Mouse (Mus musculus) liver, embryonic 16.5 days (tissue): ENCODE data around the gene Hsdl2. TPM values are rescaled to one million over a fixed set of nuclear protein-coding genes. Genes with fewer than 3 reads are reported as not detected.

ENCODE experiments used
- ATAC-seq: fragments of 200-750 bp; cut with Nextera tagmentation; 2 replicates; pipeline ENCODE4 v1.8.0; 2017; ENCODE audit warnings: low read depth, mild to moderate bottlenecking, moderate number of reproducible peaks, moderate library complexity
- H3K27ac ChIP-seq: fragments of 300-500 bp; sonication (generic); 2 replicates; pipeline ENCODE4 v1.5.1; 2014; ENCODE audit warnings: mild to moderate bottlenecking, low read length
- H3K27me3 ChIP-seq: fragments of 300-500 bp; sonication (generic); 2 replicates; pipeline ENCODE4 v1.6.1; 2014; ENCODE audit warnings: low read depth, low read length, mixed read lengths; ENCODE audit not compliant: control insufficient read depth, insufficient read depth
- H3K36me3 ChIP-seq: fragments of 300-500 bp; sonication (generic); 2 replicates; pipeline ENCODE4 v1.6.1; 2014; ENCODE audit warnings: mild to moderate bottlenecking; ENCODE audit not compliant: control insufficient read depth, insufficient read depth
- H3K4me1 ChIP-seq: fragments of 300-500 bp; sonication (generic); 2 replicates; pipeline ENCODE4 v1.6.1; 2014; ENCODE audit warnings: low read depth, low read length, mixed read lengths; ENCODE audit not compliant: control insufficient read depth
- H3K4me2 ChIP-seq: fragments of 300-500 bp; sonication (generic); 2 replicates; pipeline ENCODE4 v1.6.1; 2014; ENCODE audit warnings: low read depth, low read length, mixed read lengths
- H3K4me3 ChIP-seq: fragments of 300-500 bp; sonication (generic); 2 replicates; pipeline ENCODE4 v1.5.1; 2014; ENCODE audit warnings: low read depth, mild to moderate bottlenecking, low read length
- H3K9ac ChIP-seq: fragments of 300-500 bp; sonication (generic); 2 replicates; pipeline ENCODE4 v1.6.1; 2014; ENCODE audit warnings: low read depth, low read length
- H3K9me3 ChIP-seq: fragments of 300-500 bp; sonication (generic); replicated peaks from 2 replicates; pipeline ENCODE4 v1.6.1; 2016; ENCODE audit warnings: low read length; ENCODE audit not compliant: control insufficient read depth
- WGBS: fragments of 180-500 bp; shearing (Covaris S2); extraction: QIAGEN DNeasy Blood & Tissue Kit; methylation state at CpG from one replicate; pipeline ENCODE4 v1.1.7; 2014; ENCODE audit not compliant: insufficient replicate concordance; 5-methylcytosine and 5-hydroxymethylcytosine counted together
- polyA plus RNA-seq: library from polyadenylated mRNA; unstranded; fragments of >200 nt; fragmentation: Nextera tagmentation; extraction: Ambion mirVana; gene quantifications from 2 replicates; pipeline ENCODE4 v1.2.1, GENCODE M21; 2015

The Hsdl2 gene
- polyA plus RNA-seq, 1 experiment from 2014 or later, result 20.9 TPM

DNA sequence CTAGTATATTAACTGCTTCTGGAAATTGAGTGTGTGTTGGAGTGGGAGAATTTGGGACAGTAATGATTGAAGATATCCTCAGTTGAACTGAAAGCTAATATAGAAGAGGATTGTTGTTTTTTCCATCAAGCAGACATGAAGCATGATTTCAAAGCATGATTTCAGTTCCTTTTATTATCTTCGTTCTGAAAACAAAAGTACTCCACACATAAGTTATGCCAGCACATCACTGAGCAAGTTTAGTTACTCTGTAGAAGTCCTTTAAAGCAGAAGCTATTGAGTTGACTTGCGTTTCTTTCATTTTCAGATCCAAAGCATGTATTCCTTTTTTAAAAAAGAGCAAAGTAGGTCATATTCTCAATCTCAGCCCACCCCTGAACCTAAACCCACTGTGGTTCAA is 15.2 kb downstream of the Hsdl2 start:
- ATAC-seq, result no peak

GRCm38 (mm10) chr4:59602704-59603103 is 21.3 kb downstream of the Hsdl2 start:
- Histone ChIP-seq H3K4me2 (no peak overlapping the region), H3K27ac (no peak overlapping the region), H3K4me3 (no peak overlapping the region), H3K27me3 (no peaks in the 10 kb centered on the region), H3K9ac (no peak overlapping the region), H3K4me1 (peaks cover 6% of the 10 kb centered on the region), H3K36me3 (no peaks in the 10 kb centered on the region), H3K9me3 (no peaks in the 10 kb centered on the region)
- ATAC-seq, result no peak
- WGBS, result 85% methylated on average over 4 of the region's 4 CpGs

More for the DNA sequence above, 15.2 kb downstream of the Hsdl2 start:
- Histone ChIP-seq H3K9ac (no peak overlapping the region), H3K4me1 (peaks cover 2% of the 10 kb centered on the region; the same call in 1 of the 2 replicates), H3K27ac (no peak overlapping the region), H3K36me3 (no peaks in the 10 kb centered on the region; the same call in 1 of the 2 replicates), H3K9me3 (no peaks in the 10 kb centered on the region), H3K4me2 (no peak overlapping the region), H3K4me3 (no peak overlapping the region), H3K27me3 (no peaks in the 10 kb centered on the region)
- 78% methylated on average over 2 of the region's 2 CpGs for WGBS

GRCm38 (mm10) chr4:59604892-59605291 is 23.5 kb downstream of the Hsdl2 start:
- no peak overlapping the region for H3K27ac ChIP-seq
- ATAC-seq, result no peak

GRCm38 (mm10) chr4:59605501-59605900 is 24.1 kb downstream of the Hsdl2 start:
- Histone ChIP-seq H3K4me1 (peaks cover 6% of the 10 kb centered on the region), H3K9me3 (no peaks in the 10 kb centered on the region), H3K27ac (no peak overlapping the region), H3K4me3 (no peak overlapping the region), H3K9ac (no peak overlapping the region), H3K27me3 (no peaks in the 10 kb centered on the region), H3K36me3 (no peaks in the 10 kb centered on the region), H3K4me2 (no peak overlapping the region)
- no peak for ATAC-seq
- 91% methylated on average over 3 of the region's 3 CpGs for WGBS

More at GRCm38 (mm10) chr4:59604892-59605291, 23.5 kb downstream of the Hsdl2 start:
- H3K9ac ChIP-seq, result no peak overlapping the region
- no peaks in the 10 kb centered on the region for H3K36me3 ChIP-seq
- peaks cover 6% of the 10 kb centered on the region for H3K4me1 ChIP-seq
- no peak overlapping the region for H3K4me2 ChIP-seq
- no peaks in the 10 kb centered on the region for H3K27me3 ChIP-seq
- H3K4me3 ChIP-seq, result no peak overlapping the region
- 34% methylated on average over 3 of the region's 3 CpGs for WGBS
- H3K9me3 ChIP-seq, result no peaks in the 10 kb centered on the region

GRCm38 (mm10) chr4:59610411-59610810 is 29.0 kb downstream of the Hsdl2 start:
- no peak overlapping the region for H3K9ac ChIP-seq
- ATAC-seq, result no peak
- 28% methylated on average over 3 of the region's 3 CpGs for WGBS
- no peak overlapping the region for H3K4me3 ChIP-seq
- no peak overlapping the region for H3K27ac ChIP-seq
- H3K27me3 ChIP-seq, result no peaks in the 10 kb centered on the region
- no peaks in the 10 kb centered on the region for H3K36me3 ChIP-seq
- H3K4me2 ChIP-seq, result no peak overlapping the region
- H3K4me1 ChIP-seq, result peaks cover 3% of the 10 kb centered on the region
- no peaks in the 10 kb centered on the region for H3K9me3 ChIP-seq

DNA sequence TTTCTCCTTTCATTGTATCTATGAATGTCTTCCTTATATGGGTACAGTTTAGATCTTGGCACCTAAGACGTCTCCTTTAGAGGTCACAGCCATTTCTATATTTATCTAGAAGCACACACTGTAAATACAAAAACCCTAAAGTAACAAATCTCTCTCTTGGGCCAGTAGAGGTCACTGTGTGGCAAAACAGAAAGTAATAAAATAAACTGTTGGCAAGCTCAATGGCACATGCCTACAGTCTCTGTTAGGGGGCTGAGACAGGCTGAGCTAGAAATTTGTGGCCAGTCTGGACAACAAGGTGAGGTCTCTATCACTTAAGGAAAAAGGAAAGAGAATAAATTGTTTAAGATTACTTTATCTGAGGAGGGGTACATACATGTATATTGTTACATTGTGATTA is 33.6 kb downstream of the Hsdl2 start:
- WGBS, result 2% methylated on average over 1 of the region's 1 CpGs

DNA sequence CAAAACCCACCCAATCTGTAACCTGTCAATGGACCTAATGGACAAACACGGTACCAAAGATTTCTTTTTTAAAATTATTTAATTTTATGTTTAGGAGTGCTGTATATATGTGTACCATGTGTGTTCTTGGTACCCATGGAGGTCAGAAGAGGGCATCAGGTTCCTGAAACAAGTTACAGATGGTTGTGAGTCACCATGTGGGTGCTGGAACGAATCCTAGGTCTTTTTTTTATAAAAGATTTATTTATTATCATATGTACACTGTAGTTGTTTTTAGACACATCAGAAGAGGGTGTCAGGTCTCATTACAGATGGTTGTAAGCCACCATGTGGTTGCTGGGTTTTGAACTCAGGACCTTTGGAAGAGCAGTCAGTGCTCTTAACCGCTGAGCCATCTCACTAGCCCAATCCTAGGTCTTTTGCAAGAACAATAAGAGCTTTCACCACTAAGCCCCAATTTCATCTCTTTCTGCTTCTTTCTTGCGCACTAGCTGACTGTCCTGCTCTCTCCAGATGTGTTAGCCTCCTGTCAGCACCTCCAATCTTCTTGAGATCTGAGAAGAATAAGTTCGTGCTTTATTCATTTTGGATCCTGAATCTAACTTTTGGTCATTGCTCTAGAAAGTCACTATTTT is 38.4 kb downstream of the Hsdl2 start:
- 75% methylated on average over 5 of the region's 5 CpGs for WGBS
- ATAC-seq, result no peak
- H3K4me3 ChIP-seq, result no peak overlapping the region
- H3K9me3 ChIP-seq, result no peaks in the 10 kb centered on the region
- H3K27me3 ChIP-seq, result no peaks in the 10 kb centered on the region
- no peak overlapping the region for H3K9ac ChIP-seq
- no peaks in the 10 kb centered on the region for H3K36me3 ChIP-seq
- H3K4me2 ChIP-seq, result no peak overlapping the region
- no peaks in the 10 kb centered on the region; the same call in 1 of the 2 replicates for H3K4me1 ChIP-seq
- H3K27ac ChIP-seq, result no peak overlapping the region

More for the DNA sequence above, 33.6 kb downstream of the Hsdl2 start:
- ATAC-seq, result no peak
- Histone ChIP-seq H3K4me3 (no peak overlapping the region), H3K4me1 (no peaks in the 10 kb centered on the region), H3K4me2 (no peak overlapping the region), H3K36me3 (no peaks in the 10 kb centered on the region), H3K9ac (no peak overlapping the region), H3K27ac (no peak overlapping the region), H3K9me3 (no peaks in the 10 kb centered on the region), H3K27me3 (no peaks in the 10 kb centered on the region)

- H3K4me3 ChIP-seq, result peak overlapping the region; percentile 96
- peak overlapping the region; percentile 87 for H3K4me2 ChIP-seq
- ATAC-seq, result peak; percentile 53
- no peaks in the 10 kb centered on the region for H3K9me3 ChIP-seq
- 2% methylated on average over 18 of the region's 18 CpGs for WGBS
- H3K9ac ChIP-seq, result peak overlapping the region; percentile 95
- peaks cover 9% of the 10 kb centered on the region for H3K4me1 ChIP-seq
- H3K36me3 ChIP-seq, result no peaks in the 10 kb centered on the region
- H3K27ac ChIP-seq, result peak overlapping the region; percentile 84
- H3K27me3 ChIP-seq, result no peaks in the 10 kb centered on the region
Observed at GRCm38 (mm10) chr4:59625676-59625997, 44.3 kb downstream of the Hsdl2 start.

DNA sequence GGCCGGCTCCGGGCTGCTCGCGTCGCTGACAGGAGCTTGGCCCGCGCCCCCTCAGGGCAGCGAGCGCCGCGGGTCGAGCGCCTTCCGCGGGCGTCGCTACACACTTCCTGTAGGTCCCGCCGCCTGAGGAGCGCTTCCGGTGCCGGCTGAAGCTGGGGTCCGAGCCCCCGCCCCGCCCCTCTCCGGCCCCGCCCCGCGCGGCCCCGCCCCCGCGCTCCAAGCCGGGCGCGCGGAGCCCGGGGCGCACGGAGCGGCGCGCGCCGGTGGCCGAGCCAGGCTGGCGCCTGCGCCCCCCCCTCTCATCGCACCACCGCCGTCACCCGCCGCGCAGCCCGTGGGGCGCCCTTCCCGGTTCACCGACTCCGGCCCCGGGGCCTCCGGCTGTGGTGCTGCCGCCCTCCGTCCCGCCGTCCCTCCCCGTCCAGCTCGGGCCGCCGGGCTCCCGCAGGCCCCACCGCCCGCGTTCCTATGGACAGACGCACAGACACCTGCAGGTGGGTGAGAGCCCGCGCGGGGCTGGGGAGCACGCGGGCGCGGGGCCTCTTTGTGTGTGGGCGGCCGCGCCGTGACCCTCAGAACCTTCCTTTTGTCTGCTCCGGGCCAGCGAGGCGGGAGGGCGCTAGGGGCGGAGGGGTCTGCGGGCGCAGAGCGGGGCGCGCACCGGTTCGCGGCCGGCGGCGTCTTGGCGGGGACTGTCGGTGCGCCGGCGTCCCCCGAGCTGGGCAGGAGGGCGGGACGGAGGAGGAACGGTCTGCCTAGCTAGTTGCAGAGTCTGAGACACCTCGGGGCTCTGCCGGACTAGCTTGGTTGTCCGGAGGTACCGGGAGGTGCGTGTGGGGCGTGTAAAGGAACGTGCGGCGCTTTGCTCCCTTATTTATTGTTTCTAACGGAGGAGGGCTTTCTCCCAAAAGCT is 44.9 kb downstream of the Hsdl2 start, which contains the start of gene E130308A19Rik:
TSS of gene E130308A19Rik (plus strand) at position 214 of the 913 bp plus-strand sequence.
- Histone ChIP-seq H3K4me1 (peaks cover 9% of the 10 kb centered on the region), H3K27me3 (no peaks in the 10 kb centered on the region), H3K9ac (peak within 1 kb of the TSS; percentile 95), H3K27ac (peak within 1 kb of the TSS; percentile 84), H3K36me3 (no peaks in the 10 kb centered on the region), H3K4me2 (peak within 1 kb of the TSS; percentile 87), H3K4me3 (peak within 1 kb of the TSS; percentile 96), H3K9me3 (no peaks in the 10 kb centered on the region)
- peak; percentile 94 for ATAC-seq
- under 1% methylated on average over 110 of the region's 120 CpGs for WGBS
